Mouse (Mus musculus): Measurements from ENCODE around the gene Ccl11. TPM values are rescaled to one million over a fixed set of nuclear protein-coding genes. Genes with fewer than 3 reads are reported as not detected.

The Ccl11 gene
- polyA plus RNA-seq (2012; rRNA removed): 0.33 and 0.44 TPM in 2 replicates

DNA sequence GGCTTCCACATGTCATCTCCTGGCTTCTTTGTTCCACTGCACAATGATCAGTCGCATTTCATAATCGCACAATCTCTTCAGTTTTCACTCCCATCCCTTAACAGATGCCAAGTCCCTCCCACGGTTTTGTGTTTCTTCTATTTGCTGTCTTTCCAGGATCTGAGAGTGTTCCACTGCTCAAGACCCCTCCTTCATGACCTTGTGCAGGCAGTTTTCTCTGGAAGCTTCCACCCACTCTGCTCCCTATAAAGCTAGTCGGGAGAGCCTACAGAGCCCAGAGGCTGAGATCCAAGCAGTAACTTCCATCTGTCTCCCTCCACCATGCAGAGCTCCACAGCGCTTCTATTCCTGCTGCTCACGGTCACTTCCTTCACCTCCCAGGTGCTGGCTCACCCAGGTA lies at the start of gene Ccl11:
Gene Ccl11, plus strand, starts transcription at position 178 of the 400 bp plus-strand sequence.
- no peak for DNase-seq
- TF ChIP-seq POLR2A (IDR thresholded peaks at IDR 0.05; ENCODE audit: borderline replicate concordance, insufficient read depth, low read length) (no peak), CTCF (IDR thresholded peaks at IDR 0.05; ENCODE audit: borderline replicate concordance, insufficient read depth, low read depth, low read length) (no peak)

DNA sequence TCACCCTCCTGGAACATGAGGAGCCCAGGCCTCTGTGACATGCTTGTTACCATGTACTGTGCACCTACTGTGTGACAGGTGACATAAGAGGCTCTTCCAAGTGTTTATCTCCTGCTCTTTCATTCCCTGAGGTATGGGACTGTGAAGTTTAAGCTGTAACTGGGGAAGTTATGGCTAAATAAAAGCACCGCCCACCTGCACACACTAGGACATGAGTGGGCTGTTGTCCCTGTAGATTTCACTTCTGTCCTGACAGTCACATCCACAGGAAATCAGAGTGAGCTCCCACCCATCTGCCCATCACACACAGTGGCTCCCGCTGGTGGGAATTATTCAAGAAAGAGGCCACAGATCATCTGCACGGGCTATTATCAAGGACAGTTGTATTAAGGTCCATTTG lies 47.5 kb upstream of the Ccl11 start:
- 85% methylated on average over 3 of the region's 3 CpGs for WGBS
- H3K4me3 ChIP-seq (replicated peaks; ENCODE audit: insufficient read depth, low read depth, low read length): no peak overlapping the region
- no peak for DNase-seq
- no peaks in the 10 kb centered on the region for H3K4me1 ChIP-seq (ENCODE audit: control insufficient read depth, insufficient read depth, low read length)
- no peak for TF ChIP-seq CTCF (IDR thresholded peaks at IDR 0.05; ENCODE audit: borderline replicate concordance, insufficient read depth, low read depth, low read length)
- TF ChIP-seq POLR2A (IDR thresholded peaks at IDR 0.05; ENCODE audit: borderline replicate concordance, insufficient read depth, low read length): no peak
- H3K27me3 ChIP-seq (ENCODE audit: control insufficient read depth, insufficient read depth, low read length): no peaks in the 10 kb centered on the region
- H3K27ac ChIP-seq (ENCODE audit: insufficient read depth, low read length): no peak overlapping the region

More for the DNA sequence above, at the start of gene Ccl11:
- Histone ChIP-seq H3K4me1 (ENCODE audit: control insufficient read depth, insufficient read depth, low read length) (no peaks in the 10 kb centered on the region), H3K27me3 (ENCODE audit: control insufficient read depth, insufficient read depth, low read length) (no peaks in the 10 kb centered on the region), H3K4me3 (replicated peaks; ENCODE audit: insufficient read depth, low read depth, low read length) (no peak within 1 kb of the TSS), H3K27ac (ENCODE audit: insufficient read depth, low read length) (no peak within 1 kb of the TSS)
- 31% methylated on average over 6 of the region's 6 CpGs for WGBS

GRCm38 (mm10) chr11:82011411-82012193 lies 46.0 kb upstream of the Ccl11 start:
- TF ChIP-seq POLR2A (IDR thresholded peaks at IDR 0.05; ENCODE audit: borderline replicate concordance, insufficient read depth, low read length) (no peak), CTCF (IDR thresholded peaks at IDR 0.05; ENCODE audit: borderline replicate concordance, insufficient read depth, low read depth, low read length) (no peak)
- no peak overlapping the region for H3K4me3 ChIP-seq (replicated peaks; ENCODE audit: insufficient read depth, low read depth, low read length)
- no peaks in the 10 kb centered on the region for H3K27me3 ChIP-seq (ENCODE audit: control insufficient read depth, insufficient read depth, low read length)
- no peaks in the 10 kb centered on the region for H3K4me1 ChIP-seq (ENCODE audit: control insufficient read depth, insufficient read depth, low read length)
- DNase-seq: no peak
- 48% methylated on average over 8 of the region's 8 CpGs for WGBS
- H3K27ac ChIP-seq (ENCODE audit: insufficient read depth, low read length): no peak overlapping the region

DNA sequence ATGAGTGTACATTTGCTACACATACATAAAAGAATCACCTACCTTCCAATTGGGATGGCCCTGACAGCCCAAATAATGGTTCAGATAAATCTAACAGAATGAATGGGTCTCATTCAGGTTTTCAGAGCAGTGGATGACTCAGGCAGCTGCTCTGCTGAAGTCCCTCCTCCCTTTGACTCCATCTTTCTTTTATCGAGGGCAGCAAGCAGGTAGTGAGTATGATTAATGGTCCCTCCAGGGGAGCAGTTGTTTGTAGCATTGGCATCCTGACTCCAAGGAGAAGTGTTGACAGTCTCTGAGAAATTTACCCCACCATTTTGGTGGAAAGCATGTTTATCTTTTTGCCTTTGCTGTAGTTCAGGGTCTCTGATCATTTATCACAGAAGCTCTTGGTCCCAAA lies 43.9 kb upstream of the Ccl11 start:
- no peak for DNase-seq
- Histone ChIP-seq H3K27ac (ENCODE audit: insufficient read depth, low read length) (no peak overlapping the region), H3K27me3 (ENCODE audit: control insufficient read depth, insufficient read depth, low read length) (no peaks in the 10 kb centered on the region), H3K4me3 (replicated peaks; ENCODE audit: insufficient read depth, low read depth, low read length) (no peak overlapping the region), H3K4me1 (ENCODE audit: control insufficient read depth, insufficient read depth, low read length) (no peaks in the 10 kb centered on the region)
- 60% methylated on average over 1 of the region's 1 CpGs for WGBS
- no peak for TF ChIP-seq POLR2A (IDR thresholded peaks at IDR 0.05; ENCODE audit: borderline replicate concordance, insufficient read depth, low read length)
- no peak for TF ChIP-seq CTCF (IDR thresholded peaks at IDR 0.05; ENCODE audit: borderline replicate concordance, insufficient read depth, low read depth, low read length)

- DNase-seq: no peak
- Histone ChIP-seq H3K4me3 (replicated peaks; ENCODE audit: insufficient read depth, low read depth, low read length) (no peak overlapping the region), H3K27ac (ENCODE audit: insufficient read depth, low read length) (no peak overlapping the region), H3K4me1 (ENCODE audit: control insufficient read depth, insufficient read depth, low read length) (no peaks in the 10 kb centered on the region), H3K27me3 (ENCODE audit: control insufficient read depth, insufficient read depth, low read length) (no peaks in the 10 kb centered on the region)
- no peak for TF ChIP-seq CTCF (IDR thresholded peaks at IDR 0.05; ENCODE audit: borderline replicate concordance, insufficient read depth, low read depth, low read length)
- no peak for TF ChIP-seq POLR2A (IDR thresholded peaks at IDR 0.05; ENCODE audit: borderline replicate concordance, insufficient read depth, low read length)
- WGBS: 75% methylated on average over 2 of the region's 2 CpGs
These were observed 42.6 kb upstream of the Ccl11 start for GRCm38 (mm10) chr11:82015066-82015465.

DNA sequence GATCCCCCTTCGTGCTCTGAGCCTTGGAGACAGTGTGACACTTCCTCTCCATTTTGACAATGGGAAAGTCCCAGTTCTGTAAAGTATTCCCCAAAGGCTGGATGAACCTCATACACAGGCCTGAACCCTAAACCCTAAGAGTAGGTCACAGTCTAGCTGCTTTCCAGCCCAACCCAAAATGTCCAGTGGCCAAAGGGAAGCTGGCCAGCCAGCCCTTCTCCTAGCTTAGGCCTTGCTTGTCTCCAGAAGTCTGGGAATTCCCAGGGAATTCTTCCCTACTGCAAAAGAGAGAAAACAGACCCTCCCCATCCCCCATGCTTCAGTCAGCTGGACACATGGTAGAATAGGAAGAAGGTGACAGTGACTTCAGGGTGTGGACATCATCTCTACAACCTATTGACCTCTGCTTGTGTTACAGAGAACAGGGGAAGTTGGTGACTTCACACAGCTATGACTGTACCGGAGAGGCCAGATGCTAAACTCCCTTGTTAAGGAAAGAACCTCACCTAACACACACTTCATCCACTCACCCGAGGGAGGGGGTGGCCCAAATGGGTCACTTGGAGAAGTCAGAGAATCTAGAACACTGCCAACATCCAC lies 41.3 kb upstream of the Ccl11 start:
- WGBS: 73% methylated on average over 3 of the region's 3 CpGs
- TF ChIP-seq CTCF (IDR thresholded peaks at IDR 0.05; ENCODE audit: borderline replicate concordance, insufficient read depth, low read depth, low read length): no peak
- TF ChIP-seq POLR2A (IDR thresholded peaks at IDR 0.05; ENCODE audit: borderline replicate concordance, insufficient read depth, low read length): no peak

DNA sequence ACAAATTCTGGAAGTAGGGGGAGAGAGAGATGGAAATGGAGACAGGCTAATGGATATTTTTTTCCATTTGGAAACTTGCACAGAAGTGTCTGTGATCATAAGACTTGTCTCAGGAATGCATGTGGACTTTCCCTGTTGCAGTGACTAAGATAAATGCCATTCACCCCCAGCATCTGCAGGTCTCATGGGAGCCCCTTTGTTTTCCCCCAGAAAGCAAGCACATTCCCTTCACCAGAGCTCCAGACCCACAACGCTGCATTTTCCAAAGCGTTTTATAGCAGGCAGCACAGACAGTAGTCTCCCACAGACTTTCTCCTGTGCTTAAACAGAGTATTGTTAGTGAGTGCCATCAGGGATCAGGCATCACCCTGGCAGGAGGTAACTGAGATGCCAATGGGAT lies 38.2 kb upstream of the Ccl11 start:
- H3K27ac ChIP-seq (ENCODE audit: insufficient read depth, low read length): no peak overlapping the region
- no peak overlapping the region for H3K4me3 ChIP-seq (replicated peaks; ENCODE audit: insufficient read depth, low read depth, low read length)
- WGBS: 56% methylated on average over 2 of the region's 2 CpGs
- H3K4me1 ChIP-seq (ENCODE audit: control insufficient read depth, insufficient read depth, low read length): no peaks in the 10 kb centered on the region
- no peaks in the 10 kb centered on the region for H3K27me3 ChIP-seq (ENCODE audit: control insufficient read depth, insufficient read depth, low read length)
- no peak for DNase-seq
- no peak for TF ChIP-seq CTCF (IDR thresholded peaks at IDR 0.05; ENCODE audit: borderline replicate concordance, insufficient read depth, low read depth, low read length)
- no peak for TF ChIP-seq POLR2A (IDR thresholded peaks at IDR 0.05; ENCODE audit: borderline replicate concordance, insufficient read depth, low read length)

More for the DNA sequence above, 41.3 kb upstream of the Ccl11 start:
- H3K4me3 ChIP-seq (replicated peaks; ENCODE audit: insufficient read depth, low read depth, low read length): no peak overlapping the region
- H3K27me3 ChIP-seq (ENCODE audit: control insufficient read depth, insufficient read depth, low read length): no peaks in the 10 kb centered on the region
- no peak overlapping the region for H3K27ac ChIP-seq (ENCODE audit: insufficient read depth, low read length)
- no peak for DNase-seq
- H3K4me1 ChIP-seq (ENCODE audit: control insufficient read depth, insufficient read depth, low read length): no peaks in the 10 kb centered on the region

DNA sequence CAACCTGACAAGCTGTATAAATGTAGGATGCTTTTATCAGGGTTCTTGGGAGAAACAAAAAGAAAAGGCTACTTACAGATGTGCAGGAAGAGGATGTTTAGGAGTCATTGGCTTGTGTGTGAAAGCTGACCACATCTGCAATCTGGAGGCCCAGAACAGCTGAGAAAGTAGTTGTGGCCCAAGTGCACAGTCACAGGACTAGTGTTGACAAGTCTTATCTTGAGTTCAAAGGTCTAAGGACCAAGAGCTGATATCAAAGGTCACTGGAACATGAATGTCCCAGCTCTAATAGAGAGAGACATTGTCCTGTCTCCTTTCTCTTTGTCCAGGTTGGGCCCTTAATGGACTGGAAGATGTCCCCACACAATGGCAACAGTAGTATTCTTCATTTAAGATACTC lies 37.8 kb upstream of the Ccl11 start:
- DNase-seq: no peak
- TF ChIP-seq CTCF (IDR thresholded peaks at IDR 0.05; ENCODE audit: borderline replicate concordance, insufficient read depth, low read depth, low read length) (no peak), POLR2A (IDR thresholded peaks at IDR 0.05; ENCODE audit: borderline replicate concordance, insufficient read depth, low read length) (no peak)
- H3K27me3 ChIP-seq (ENCODE audit: control insufficient read depth, insufficient read depth, low read length): no peaks in the 10 kb centered on the region
- H3K27ac ChIP-seq (ENCODE audit: insufficient read depth, low read length): no peak overlapping the region
- H3K4me3 ChIP-seq (replicated peaks; ENCODE audit: insufficient read depth, low read depth, low read length): no peak overlapping the region
- no peaks in the 10 kb centered on the region for H3K4me1 ChIP-seq (ENCODE audit: control insufficient read depth, insufficient read depth, low read length)
